Mouse (Mus musculus) olfactory bulb, adult 2 months (tissue): ENCODE data around the gene Tlr7.

Experiments
- CTCF ChIP-seq: fragments of 200-500 bp; IDR thresholded peaks from 2 replicates; pipeline ENCODE4 v1.5.1; 2012; ENCODE audit warnings: low read depth, mild to moderate bottlenecking, low read length, moderate library complexity; ENCODE audit not compliant: insufficient read depth
- POLR2A ChIP-seq: fragments of 200-500 bp; IDR thresholded peaks from 2 replicates; pipeline ENCODE4 v1.6.1; 2012; ENCODE audit warnings: mild to moderate bottlenecking, low read depth, low read length, moderate library complexity; ENCODE audit not compliant: insufficient read depth

- TF ChIP-seq CTCF (no peak), POLR2A (no peak)
Observed at GRCm38 (mm10) chrX:167321233-167321806, 9.0 kb downstream of the Tlr7 start.
